Mouse (Mus musculus) C2C12 (cell line): Measurements from ENCODE around the gene St7l. TPM values are rescaled to one million over a fixed set of nuclear protein-coding genes. Genes with fewer than 3 reads are reported as not detected.
A peak's percentile ranks its signal among the peaks of the same experiment; 100 is the strongest.

Source experiments
- H3K27me3 ChIP-seq: one replicate; pipeline ENCODE4 v1.6.1; 2011; ENCODE audit not compliant: control insufficient read depth, insufficient read depth, insufficient read length
- H3K36me3 ChIP-seq: one replicate; pipeline ENCODE4 v1.6.1; 2011; ENCODE audit not compliant: control insufficient read depth, insufficient read depth
- H3K4me3 ChIP-seq: one replicate; pipeline ENCODE4 v1.5.1; 2011; ENCODE audit warnings: mild to moderate bottlenecking, control low read depth; ENCODE audit not compliant: poor library complexity, insufficient read depth, severe bottlenecking
- H3K79me2 ChIP-seq: one replicate; pipeline ENCODE4 v1.6.1; 2011; ENCODE audit not compliant: control insufficient read depth, insufficient read depth
- H3K79me3 ChIP-seq: one replicate; pipeline ENCODE4 v1.6.1; 2011; ENCODE audit warnings: low read depth, control low read depth
- H3ac ChIP-seq: one replicate; pipeline ENCODE3; 2011; ENCODE audit warnings: low read depth; ENCODE audit not compliant: control insufficient read depth, insufficient read length
- CEBPB ChIP-seq: IDR thresholded peaks from one replicate; pipeline ENCODE4 v1.6.1; 2011; ENCODE audit warnings: low read depth, mild to moderate bottlenecking, control low read depth, moderate library complexity
- CTCF ChIP-seq: IDR thresholded peaks from one replicate; pipeline ENCODE4 v1.5.1; 2011; ENCODE audit not compliant: control insufficient read depth, insufficient read depth, insufficient read length
- FOSL1 ChIP-seq: IDR thresholded peaks from one replicate; pipeline ENCODE4 v1.8.0; 2011; ENCODE audit warnings: mild to moderate bottlenecking, low read length; ENCODE audit not compliant: poor library complexity, insufficient read depth, severe bottlenecking
- MAX ChIP-seq: IDR thresholded peaks from one replicate; pipeline ENCODE4 v1.6.1; 2011; ENCODE audit warnings: mild to moderate bottlenecking, control low read depth
- MYOD1 ChIP-seq: IDR thresholded peaks from one replicate; pipeline ENCODE4 v1.6.1; 2011; ENCODE audit warnings: low read depth; ENCODE audit not compliant: control insufficient read depth, insufficient read length
- MYOG ChIP-seq: IDR thresholded peaks from one replicate; pipeline ENCODE4 v1.6.1; 2011; ENCODE audit not compliant: control insufficient read depth, insufficient read length; ENCODE audit errors: extremely low read depth
- USF1 ChIP-seq: IDR thresholded peaks from one replicate; pipeline ENCODE4 v1.6.1; 2011; ENCODE audit warnings: low read depth, mild to moderate bottlenecking, control low read depth, moderate library complexity
- polyA plus RNA-seq: library from polyadenylated mRNA; unstranded; fragments of >200 nt; fragmentation: generic; extraction: Trizol; gene quantifications from one replicate; pipeline ENCODE4 v1.2.1, GENCODE M21; 2012; ENCODE audit warnings: missing spikeins

St7l gene
- polyA plus RNA-seq, 1 experiment, result 9.8 TPM

DNA sequence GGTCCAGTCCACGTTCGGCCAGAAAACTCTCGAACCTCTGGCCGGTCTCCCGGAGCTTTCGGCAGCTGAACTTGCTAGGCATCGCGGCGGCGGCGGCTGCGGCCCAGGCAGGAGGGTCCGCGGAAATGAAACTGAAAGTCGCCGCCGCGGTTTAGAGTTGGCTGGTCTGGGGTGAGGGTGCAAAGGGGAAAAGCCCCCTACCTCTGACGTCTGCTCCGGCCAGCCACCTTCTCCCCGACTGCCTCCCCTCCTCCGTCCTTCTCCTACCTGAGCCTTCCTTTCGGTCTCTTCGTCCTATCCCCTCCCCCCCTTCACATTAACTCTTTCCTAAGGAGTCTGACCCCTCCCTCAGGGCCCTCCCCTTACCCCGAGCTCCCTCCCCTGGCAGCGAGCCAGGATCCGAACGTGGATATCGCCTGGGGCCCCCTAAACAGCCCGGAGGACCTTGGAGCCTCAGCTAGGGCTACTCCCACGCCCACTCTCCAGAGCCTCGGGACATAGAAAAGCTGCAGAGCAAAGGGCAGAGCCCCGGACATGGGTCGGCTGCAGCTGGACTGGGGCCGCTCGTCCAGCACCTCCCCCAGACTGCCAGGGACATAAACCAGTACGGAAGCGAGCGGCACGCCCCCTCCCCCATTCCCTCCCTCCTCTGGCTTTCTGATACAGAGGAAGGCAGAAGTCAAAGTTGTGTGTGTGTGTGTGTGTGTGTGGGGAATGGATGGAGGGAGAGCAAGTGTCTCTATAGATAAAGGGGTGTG, 45.6 kb upstream of the St7l start, which contains the start of gene Mov10:
TSS of gene Mov10 (minus strand) at position 573 of the 758 bp plus-strand sequence.
- Histone ChIP-seq H3K4me3 (peak within 1 kb of the TSS; percentile 71), H3K27me3 (no peaks in the 10 kb centered on the region), H3K79me3 (no peaks in the 10 kb centered on the region), H3ac (peak within 1 kb of the TSS; percentile 93), H3K36me3 (peaks cover 7% of the 10 kb centered on the region), H3K79me2 (no peaks in the 10 kb centered on the region)
- TF ChIP-seq FOSL1 (no peak), MAX (no peak), CTCF (no peak)

GRCm38 (mm10) chr3:104818749-104819134, 45.1 kb upstream of the St7l start:
- H3K79me3 ChIP-seq, result no peaks in the 10 kb centered on the region
- H3ac ChIP-seq, result no peak overlapping the region
- H3K4me3 ChIP-seq, result peak overlapping the region; percentile 71
- H3K36me3 ChIP-seq, result peaks cover 7% of the 10 kb centered on the region
- no peaks in the 10 kb centered on the region for H3K27me3 ChIP-seq
- no peaks in the 10 kb centered on the region for H3K79me2 ChIP-seq
- TF ChIP-seq CTCF (no peak), MAX (no peak)

DNA sequence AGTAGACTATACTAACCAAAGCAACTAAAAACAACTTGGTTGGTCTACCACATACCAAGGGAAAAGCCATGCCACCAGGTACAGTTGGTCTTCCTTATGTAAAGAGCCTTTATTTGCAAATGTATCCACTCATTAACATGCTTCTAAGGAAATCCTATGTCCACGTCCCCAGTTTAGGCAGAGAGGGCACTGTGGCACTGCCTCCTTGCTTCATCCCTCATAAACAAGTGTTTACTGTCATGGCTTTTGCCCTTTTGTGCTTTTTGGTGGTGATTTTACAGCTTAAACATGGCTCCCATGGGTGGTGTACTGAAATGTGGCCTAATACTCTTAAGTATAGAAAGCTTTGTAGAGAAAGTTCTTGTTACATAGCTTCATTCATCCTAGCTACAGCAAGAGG, 43.4 kb upstream of the St7l start:
- TF ChIP-seq MAX (no peak), CTCF (no peak), MYOG (no peak), MYOD1 (no peak), USF1 (no peak), CEBPB (no peak), FOSL1 (no peak)
- Histone ChIP-seq H3K27me3 (no peaks in the 10 kb centered on the region), H3K4me3 (no peak overlapping the region), H3K79me3 (no peaks in the 10 kb centered on the region), H3K79me2 (no peaks in the 10 kb centered on the region), H3K36me3 (peaks cover 13% of the 10 kb centered on the region), H3ac (no peak overlapping the region)

- no peak overlapping the region for H3ac ChIP-seq
- no peak overlapping the region for H3K4me3 ChIP-seq
- H3K79me2 ChIP-seq, result no peaks in the 10 kb centered on the region
- no peaks in the 10 kb centered on the region for H3K27me3 ChIP-seq
- H3K79me3 ChIP-seq, result no peaks in the 10 kb centered on the region
- TF ChIP-seq MYOG (no peak), CTCF (no peak), MYOD1 (no peak), USF1 (no peak), CEBPB (no peak), MAX (no peak), FOSL1 (no peak)
- H3K36me3 ChIP-seq, result peaks cover 32% of the 10 kb centered on the region
Measured at GRCm38 (mm10) chr3:104822413-104822812, 41.4 kb upstream of the St7l start.

DNA sequence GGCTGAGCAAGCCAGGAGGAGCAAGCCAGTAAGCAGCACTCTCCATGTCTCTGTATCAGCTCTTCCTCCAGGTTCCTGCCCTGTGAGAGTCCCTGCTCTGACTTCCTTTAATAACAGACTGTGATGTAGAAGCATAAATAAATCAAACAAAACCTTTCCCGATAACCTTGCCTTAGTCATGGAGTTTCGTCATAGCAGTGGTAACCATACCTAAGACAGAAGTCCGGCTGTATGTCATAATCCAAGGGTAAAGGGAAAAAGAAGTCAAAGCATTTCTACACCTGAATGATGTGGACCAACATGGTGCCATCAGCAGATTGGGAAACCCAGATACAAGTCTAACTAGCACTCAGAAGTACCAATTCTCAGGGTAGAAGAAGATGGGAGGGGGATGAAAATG, 28.0 kb upstream of the St7l start:
- Histone ChIP-seq H3K4me3 (no peak overlapping the region), H3K79me3 (peaks cover 1% of the 10 kb centered on the region), H3K79me2 (no peaks in the 10 kb centered on the region), H3ac (no peak overlapping the region), H3K27me3 (no peaks in the 10 kb centered on the region), H3K36me3 (peaks cover 85% of the 10 kb centered on the region)
- no peak for TF ChIP-seq CEBPB
- no peak for TF ChIP-seq MAX
- no peak for TF ChIP-seq FOSL1
- no peak for TF ChIP-seq USF1
- TF ChIP-seq CTCF, result no peak
- TF ChIP-seq MYOD1, result no peak
- no peak for TF ChIP-seq MYOG

- Histone ChIP-seq H3K27me3 (no peaks in the 10 kb centered on the region), H3K79me2 (peaks cover 23% of the 10 kb centered on the region), H3ac (no peak overlapping the region), H3K79me3 (peaks cover 9% of the 10 kb centered on the region), H3K36me3 (peaks cover 58% of the 10 kb centered on the region), H3K4me3 (no peak overlapping the region)
- TF ChIP-seq MYOG (no peak), CEBPB (no peak), FOSL1 (no peak), CTCF (no peak), USF1 (no peak), MAX (no peak), MYOD1 (no peak)
Measured at GRCm38 (mm10) chr3:104841049-104841448, 22.8 kb upstream of the St7l start.
